Mouse (Mus musculus): ENCODE measurements around the gene Mutyh.
"Not testable (repeated sequence)": the region's sequence is repeated elsewhere in the genome, so short reads cannot be mapped to it uniquely, and the experiment has no call there.

The Mutyh gene

GRCm38 (mm10) chr4:116820902-116821693, 13.6 kb downstream of the Mutyh start:
- DNase-seq (ENCODE audit: low spot score in 2 of 2), result peak; percentile 70 to 81

GRCm38 (mm10) chr4:116821694-116822016, 14.1 kb downstream of the Mutyh start, which contains the start of gene Hpdl:
Gene Hpdl, minus strand, starts transcription at chr4:116821707.
- DNase-seq (ENCODE audit: low spot score in 2 of 2), result no peak

- DNase-seq (ENCODE audit: low spot score in 2 of 2), result peak; percentile 55 to 74
Measured at GRCm38 (mm10) chr4:116824541-116825004, 17.1 kb downstream of the Mutyh start.

GRCm38 (mm10) chr4:116827819-116828218, 20.3 kb downstream of the Mutyh start:
- no peak for DNase-seq (ENCODE audit: low spot score in 2 of 2)

- no peak for DNase-seq (ENCODE audit: low spot score in 2 of 2)
Measured at GRCm38 (mm10) chr4:116829364-116830069, 22.0 kb downstream of the Mutyh start.

- DNase-seq (ENCODE audit: low spot score in 2 of 2), result no peak
Measured at GRCm38 (mm10) chr4:116830070-116830368, 22.5 kb downstream of the Mutyh start.

GRCm38 (mm10) chr4:116838999-116839398, 31.5 kb downstream of the Mutyh start:
- no peak for DNase-seq (ENCODE audit: low spot score in 2 of 2)

GRCm38 (mm10) chr4:116840096-116840495, 32.6 kb downstream of the Mutyh start:
- not testable (repeated sequence) for DNase-seq (ENCODE audit: low spot score in 2 of 2)

GRCm38 (mm10) chr4:116840841-116841240, 33.3 kb downstream of the Mutyh start:
- no peak for DNase-seq (ENCODE audit: low spot score in 2 of 2)

GRCm38 (mm10) chr4:116844324-116844723, 36.8 kb downstream of the Mutyh start:
- DNase-seq (ENCODE audit: low spot score in 2 of 2), result no peak

- DNase-seq (ENCODE audit: low spot score in 2 of 2), result no peak
Measured at GRCm38 (mm10) chr4:116849901-116850300, 42.4 kb downstream of the Mutyh start.

- no peak for DNase-seq (ENCODE audit: low spot score in 2 of 2)
Measured at GRCm38 (mm10) chr4:116854286-116854685, 46.8 kb downstream of the Mutyh start.

- DNase-seq (ENCODE audit: low spot score in 2 of 2), result no peak
Measured at GRCm38 (mm10) chr4:116857203-116857602, 49.7 kb downstream of the Mutyh start.

GRCm38 (mm10) chr4:116859711-116860110, 52.2 kb downstream of the Mutyh start:
- DNase-seq (ENCODE audit: low spot score in 2 of 2), result no peak

GRCm38 (mm10) chr4:116862023-116862422, 54.5 kb downstream of the Mutyh start:
- DNase-seq (ENCODE audit: low spot score in 2 of 2), result no peak
